Mouse (Mus musculus): ENCODE data around the gene Chmp3.
A peak's percentile ranks its signal among the peaks of the same experiment; 100 is the strongest.

The Chmp3 gene

GRCm38 (mm10) chr6:71608994-71609393, 65.4 kb downstream of the Chmp3 start:
- no peak for DNase-seq (ENCODE audit: low spot score in 2 of 2)

GRCm38 (mm10) chr6:71609968-71610367, 66.4 kb downstream of the Chmp3 start:
- DNase-seq (ENCODE audit: low spot score in 2 of 2), result no peak

GRCm38 (mm10) chr6:71613225-71613624, 69.6 kb downstream of the Chmp3 start:
- no peak for DNase-seq (ENCODE audit: low spot score in 2 of 2)

- DNase-seq (ENCODE audit: low spot score in 2 of 2), result no peak
These were observed 73.4 kb downstream of the Chmp3 start for GRCm38 (mm10) chr6:71616959-71617358.

- DNase-seq (ENCODE audit: low spot score in 2 of 2), result no peak
These were observed 78.0 kb downstream of the Chmp3 start for GRCm38 (mm10) chr6:71621551-71621950.

- no peak for DNase-seq (ENCODE audit: low spot score in 2 of 2)
These were observed 78.4 kb downstream of the Chmp3 start for GRCm38 (mm10) chr6:71621981-71622380.

- DNase-seq (ENCODE audit: low spot score in 2 of 2), result no peak
These were observed 81.1 kb downstream of the Chmp3 start for GRCm38 (mm10) chr6:71624723-71625122.

GRCm38 (mm10) chr6:71625984-71626383, 82.4 kb downstream of the Chmp3 start:
- no peak for DNase-seq (ENCODE audit: low spot score in 2 of 2)

GRCm38 (mm10) chr6:71627325-71627724, 83.7 kb downstream of the Chmp3 start:
- DNase-seq (ENCODE audit: low spot score in 2 of 2), result no peak

GRCm38 (mm10) chr6:71631196-71631595, 87.6 kb downstream of the Chmp3 start:
- DNase-seq (ENCODE audit: low spot score in 2 of 2), result no peak

- DNase-seq (ENCODE audit: low spot score in 2 of 2), result peak; percentile 44 to 65
These were observed 88.3 kb downstream of the Chmp3 start for GRCm38 (mm10) chr6:71631706-71632461.
